Mouse (Mus musculus): ENCODE results near the gene Map4k3. TPM values are rescaled to one million over a fixed set of nuclear protein-coding genes. Genes with fewer than 3 reads are reported as not detected.

Gene Map4k3
- polyA plus RNA-seq (2015; fragmentation: Nextera tagmentation; extraction: Ambion mirVana), result 34.5 and 42.2 TPM in 2 replicates

DNA sequence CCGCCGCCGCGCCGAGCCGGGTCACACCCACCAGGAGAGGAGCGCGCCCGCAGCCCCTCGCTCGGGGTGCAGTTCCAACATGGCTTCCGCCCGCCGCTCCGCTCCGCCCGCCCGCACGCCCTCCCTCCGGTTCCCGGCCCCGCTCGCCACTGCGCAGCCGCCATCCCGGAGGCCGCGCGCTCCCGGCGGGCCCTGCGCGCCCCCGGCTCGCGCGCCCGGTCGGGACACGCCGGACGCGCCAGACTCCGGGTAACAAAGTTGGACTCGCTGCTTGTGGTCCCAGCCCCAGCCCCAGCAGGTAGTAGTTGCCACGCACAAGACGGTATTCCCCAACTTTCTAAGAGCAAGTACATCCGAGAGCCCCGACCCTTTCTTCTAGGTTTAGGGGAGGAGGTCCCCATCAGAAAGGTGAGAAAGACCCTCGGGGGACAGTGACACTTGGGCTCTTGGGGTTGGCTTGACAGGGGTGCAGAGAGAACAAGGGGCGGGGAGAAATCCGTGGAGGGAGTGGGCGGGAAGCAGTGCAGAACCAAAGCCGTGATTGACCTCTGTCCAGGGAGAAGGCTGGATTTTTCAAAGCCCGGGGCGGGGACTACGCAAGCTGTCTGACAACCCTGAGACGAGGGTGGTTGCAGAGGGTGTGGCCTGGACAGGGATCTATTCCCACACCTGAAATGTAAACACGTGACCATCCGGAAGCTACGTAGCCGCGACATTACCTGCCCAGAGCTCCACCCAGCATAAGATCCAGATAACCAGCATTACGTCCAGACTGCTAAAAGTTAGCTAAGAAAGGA, at the start of gene Map4k3:
Gene Map4k3 (minus strand): TSS at position 424 of the 797 bp plus-strand sequence.

GRCm38 (mm10) chr17:80577639-80578038, 150.6 kb downstream of the Map4k3 start, which contains the start of gene Cdkl4:
TSS of gene Cdkl4 (minus strand) at chr17:80577813.

Other genes with a start within 250 kb of the Map4k3 start
- 1.9 and 2.2 TPM in 2 replicates for gene Sos1, start 248.0 kb downstream of the Map4k3 start, polyA plus RNA-seq (2015; fragmentation: Nextera tagmentation; extraction: Ambion mirVana)
- 0.12 TPM in 1 of 2 replicates, not detected in the other for gene Cdkl4, start 150.7 kb downstream of the Map4k3 start, polyA plus RNA-seq (2015; fragmentation: Nextera tagmentation; extraction: Ambion mirVana)
- 1.2 and 1.3 TPM in 2 replicates for gene Tmem178, start 216.1 kb upstream of the Map4k3 start, polyA plus RNA-seq (2015; fragmentation: Nextera tagmentation; extraction: Ambion mirVana)